ENCODE assay signal across 27 mouse cellular contexts in genomic region chr1:36671260-36671659, GRCm38 (mm10). TPM values are rescaled to one million over a fixed set of nuclear protein-coding genes. Genes with fewer than 3 reads are reported as not detected.
"Had no signal": no experiment of that assay in that cellular context is flagged by ENCODE, and none has a peak within 500 bp of the region (broad histone marks: within the 10 kb centered on the region; RNA-seq: fewer than 3 reads in every experiment).

No protein-coding gene starts in this region.

- H3K27ac ChIP-seq: kidney, postnatal 0 days; left cerebral cortex, adult 2 months; limb, embryonic 12.5 days; limb, embryonic 15.5 days; midbrain, embryonic 12.5 days; midbrain, embryonic 15.5 days; neural tube, embryonic 12.5 days; neural tube, embryonic 15.5 days; stomach, embryonic 15.5 days had no signal

- H3K4me1 ChIP-seq: midbrain, embryonic 12.5 days; midbrain, embryonic 15.5 days; neural tube, embryonic 12.5 days; neural tube, embryonic 15.5 days; stomach, embryonic 15.5 days had no signal

- H3K9me3 ChIP-seq: limb, embryonic 12.5 days; limb, embryonic 15.5 days; midbrain, embryonic 12.5 days; midbrain, embryonic 15.5 days; neural tube, embryonic 12.5 days; neural tube, embryonic 15.5 days; stomach, embryonic 15.5 days had no signal

- H3K27me3 ChIP-seq: limb, embryonic 12.5 days; limb, embryonic 15.5 days; midbrain, embryonic 12.5 days; midbrain, embryonic 15.5 days; neural tube, embryonic 12.5 days; neural tube, embryonic 15.5 days; stomach, embryonic 15.5 days had no signal

- DNase-seq: kidney, adult 2 months; kidney, postnatal 36 days; layer of hippocampus, postnatal 36 days; lung, adult 2 months; lung, postnatal 14 days; lung, postnatal 4 days; right cerebral cortex, adult 18-20 months; right cerebral cortex, postnatal 14 days; right cerebral cortex, postnatal 4 days; thymus, adult 2 months; thymus, postnatal 14 days; thymus, postnatal 4 days had no signal

- H3K9ac ChIP-seq: limb, embryonic 12.5 days; limb, embryonic 15.5 days; midbrain, embryonic 12.5 days; midbrain, embryonic 15.5 days; neural tube, embryonic 12.5 days; neural tube, embryonic 15.5 days; stomach, embryonic 15.5 days had no signal

- ATAC-seq: intestine, postnatal 0 days; midbrain, embryonic 15.5 days had no signal

- H3K4me2 ChIP-seq: limb, embryonic 12.5 days; limb, embryonic 15.5 days; midbrain, embryonic 12.5 days; midbrain, embryonic 15.5 days; neural tube, embryonic 12.5 days; neural tube, embryonic 15.5 days; stomach, embryonic 15.5 days had no signal

- H3K36me3 ChIP-seq: limb, embryonic 12.5 days; limb, embryonic 15.5 days; midbrain, embryonic 12.5 days; midbrain, embryonic 15.5 days; neural tube, embryonic 12.5 days; neural tube, embryonic 15.5 days; stomach, embryonic 15.5 days had no signal

- H3K4me3 ChIP-seq: left cerebral cortex, adult 2 months; limb, embryonic 12.5 days; limb, embryonic 15.5 days; midbrain, embryonic 12.5 days; midbrain, embryonic 15.5 days; neural tube, embryonic 12.5 days; neural tube, embryonic 15.5 days; stomach, embryonic 15.5 days had no signal

RNA-seq across cellular contexts. Expression of gene Fam178b, which starts 11.7 kb away (rescaled TPM):
- total RNA-seq: layer of hippocampus, postnatal 36 days; left cerebral cortex, postnatal 36 days; megakaryocyte progenitor cell, adult 5-6 weeks had no signal
- polyA plus RNA-seq: midbrain, embryonic 12.5 days; midbrain, embryonic 15.5 days had no signal

RNA-seq across cellular contexts. Expression of gene 4933424G06Rik, which starts 38.7 kb away (rescaled TPM):
- total RNA-seq: layer of hippocampus, postnatal 36 days; megakaryocyte progenitor cell, adult 5-6 weeks had no signal
- polyA plus RNA-seq: intestine, embryonic 14.5 days; intestine, postnatal 0 days; kidney, adult 2 months; kidney, embryonic 14.5 days; lung, adult 2 months; lung, embryonic 16.5 days; neural tube, embryonic 12.5 days; thymus, adult 2 months had no signal
